Comparison of ENCODE assay signal across 25 mouse cellular contexts in the genomic region with DNA sequence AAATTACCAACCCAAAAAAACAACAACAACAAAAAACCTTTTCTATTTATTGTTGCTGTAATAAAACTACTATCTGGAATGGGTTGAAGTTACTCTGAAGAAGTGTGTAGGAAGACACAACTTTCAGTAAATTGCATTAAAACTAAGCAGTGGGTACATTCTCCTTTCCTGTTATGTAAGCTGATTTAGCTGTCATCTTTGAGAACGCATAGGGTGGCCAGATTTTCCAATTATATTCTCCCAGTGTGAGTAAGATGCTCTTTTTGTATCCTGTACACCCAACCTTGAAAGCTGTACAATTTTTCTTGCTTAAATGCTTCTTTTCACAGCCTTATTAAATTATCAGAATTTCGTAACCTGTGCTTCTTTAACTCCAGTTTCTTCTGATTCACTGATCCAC. TPM values are rescaled to one million over a fixed set of nuclear protein-coding genes. Genes with fewer than 3 reads are reported as not detected.
A peak's percentile ranks its signal among the peaks of the same experiment; 100 is the strongest.
DNase-seq lines count a peak whose midpoint lies in the region; ATAC-seq lines count a peak whose summit lies in the region.
"Had no signal": no experiment of that assay in that cellular context is flagged by ENCODE, and none has a peak within 500 bp of the region (broad histone marks: within the 10 kb centered on the region; RNA-seq: fewer than 3 reads in every experiment).

No protein-coding gene starts in this region.

- no peaks in the 10 kb centered on the region for H3K36me3 ChIP-seq in heart, embryonic 12.5 days
- H3K36me3 ChIP-seq: G1E had no signal

- no peaks in the 10 kb centered on the region for H3K27me3 ChIP-seq in heart, embryonic 12.5 days (replicated peaks)
- H3K27me3 ChIP-seq: CH12.LX, Patski had no signal

- no peaks in the 10 kb centered on the region for H3K9me3 ChIP-seq in heart, embryonic 12.5 days (replicated peaks)
- H3K9me3 ChIP-seq: G1E had no signal

- H3K4me1 ChIP-seq in heart, embryonic 12.5 days (replicated peaks), result no peaks in the 10 kb centered on the region

- H3K9ac ChIP-seq in heart, embryonic 12.5 days, result no peak overlapping the region

- intact Hi-C loops in left cerebral cortex, postnatal 14 days (cut with DNase I), result no loop called here

- WGBS in heart, embryonic 12.5 days, result 61% methylated on average over 2 of the region's 2 CpGs

- DNase-seq in frontal cortex, postnatal 10 days (ENCODE audit: low spot score in 2 of 2), result no peak
- peak; percentile 10 for DNase-seq in left cerebral cortex, adult 9 months (ENCODE audit: low spot score in 2 of 2)
- DNase-seq in left cerebral cortex, postnatal 14 days (ENCODE audit: low spot score in 2 of 2), result no peak
- DNase-seq in brain, adult 2 months (ENCODE audit: low read depth, low spot score), result peak; percentile 53
- peak; percentile 28 for DNase-seq in telencephalon, adult 2 months (ENCODE audit: low read depth, low spot score)
- no peak for DNase-seq in Muller cell, postnatal 12 days (ENCODE audit: inconsistent ontology term)
- DNase-seq: adrenal gland, adult 2 months; adrenal gland, adult 8-10 months; adrenal gland, postnatal 10 days; adrenal gland, postnatal 14 days; adrenal gland, postnatal 25 days; adrenal gland, postnatal 36 days; B cell, adult 2 months; cerebellum, adult 11 months; cerebellum, adult 11-12 months; cerebellum, adult 18-20 months; cerebellum, adult 2 months had no signal

- H3K27ac ChIP-seq in heart, embryonic 12.5 days (ENCODE audit: poor library complexity, severe bottlenecking), result no peak overlapping the region

- H3K4me2 ChIP-seq in heart, embryonic 12.5 days, result no peak overlapping the region

- ATAC-seq in frontal cortex, adult (ENCODE audit: low TSS enrichment), result peak; percentile 90
- no peak for ATAC-seq in heart, embryonic 12.5 days (ENCODE audit: insufficient number of reproducible peaks, low FRiP score)
- ATAC-seq: activated CD4-positive, CD25-positive, alpha-beta regulatory T cell, adult 4 months; CD4-positive, CD25-positive, alpha-beta regulatory T cell, adult 4 months; Patski had no signal

- no peak overlapping the region for H3K4me3 ChIP-seq in heart, embryonic 12.5 days

RNA-seq across cellular contexts. Expression of a gene that starts 26.1 kb away (rescaled TPM):
- total RNA-seq in left cerebral cortex, postnatal 14 days (2021), result 10 to 100 TPM; 32.5 to 38.3 TPM
- 0.36 and 0.63 TPM in 2 replicates for polyA plus RNA-seq in heart, embryonic 12.5 days (2016; fragmentation: Nextera tagmentation; extraction: Ambion mirVana)
- total RNA-seq: CH12.LX, MEL had no signal
- polyA plus RNA-seq: activated CD4-positive, CD25-positive, alpha-beta regulatory T cell, adult 4 months; Patski had no signal

Comparison
In these comparisons a context has a peak if more than half of its experiments do, and no peak if none do; other contexts are left out.
1. DNase-seq: peak in left cerebral cortex, adult 9 months (2 of 2), brain, adult 2 months (single experiment) and telencephalon, adult 2 months (single experiment); none in frontal cortex, postnatal 10 days (0 of 2), left cerebral cortex, postnatal 14 days (0 of 2) and Muller cell, postnatal 12 days (single experiment).